In the genomic region with DNA sequence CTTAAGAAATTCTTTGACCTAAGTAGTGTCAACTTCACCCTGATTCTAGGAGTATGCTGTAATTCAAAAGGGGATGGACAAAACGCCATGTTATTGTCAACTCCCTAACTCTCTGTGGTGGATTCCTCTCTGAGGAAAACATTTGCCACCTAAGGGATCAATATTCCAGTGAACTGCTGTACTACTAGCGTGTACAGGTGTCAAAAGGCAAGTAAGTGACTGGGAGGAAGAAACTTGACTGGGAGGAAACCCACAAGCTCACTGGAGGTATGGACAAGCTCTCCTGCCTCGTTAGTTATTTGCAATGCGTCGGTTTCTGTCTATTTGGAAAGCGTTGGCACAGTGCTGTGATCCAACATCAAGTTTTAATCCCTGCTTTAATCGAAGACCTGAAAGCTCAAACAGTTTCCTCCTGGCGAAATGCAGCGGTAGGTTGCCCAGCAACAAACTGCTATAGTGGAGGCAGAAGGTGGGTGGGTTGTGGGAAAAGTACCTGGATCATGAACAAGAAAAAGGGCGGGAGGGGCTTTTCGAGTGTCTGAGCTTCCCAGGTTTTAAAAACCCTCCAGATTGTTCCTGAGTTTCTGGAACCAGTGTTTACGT, we compare ENCODE assay signal across 8 mouse cellular contexts. TPM values are rescaled to one million over a fixed set of nuclear protein-coding genes. Genes with fewer than 3 reads are reported as not detected.
DNase-seq lines count a peak whose midpoint lies in the region; ATAC-seq lines count a peak whose summit lies in the region.

Gene Dpagt1, plus strand, starts transcription at position 252 of the 603 bp plus-strand sequence.

- 0 out of 2 replicates have a peak, but pooled peaks have one; percentile 25 for ATAC-seq in kidney, embryonic 16.5 days (ENCODE audit: low FRiP score, low TSS enrichment)
- no peak for ATAC-seq in megakaryocyte-erythroid progenitor cell, adult 5-6 weeks (replicated peaks; ENCODE audit: low FRiP score, low TSS enrichment, poor library complexity, severe bottlenecking)

- no peaks in the 10 kb centered on the region for H3K27me3 ChIP-seq in kidney, embryonic 16.5 days (ENCODE audit: insufficient read depth, low read length)

- H3K9me3 ChIP-seq in kidney, embryonic 16.5 days (ENCODE audit: low read length) = no peaks in the 10 kb centered on the region

- peaks cover 20% of the 10 kb centered on the region for H3K36me3 ChIP-seq in kidney, embryonic 16.5 days (ENCODE audit: insufficient read depth, low read length)

- DNase-seq in kidney, adult 18-20 months = no peak
- no peak for DNase-seq in adrenal gland, postnatal 4 days (ENCODE audit: low spot score in 2 of 2)
- DNase-seq in gonadal fat pad, adult 2 months (ENCODE audit: low read depth) = peak; percentile 74
- DNase-seq in layer of hippocampus, adult 8-10 months (ENCODE audit: low spot score in 2 of 2) = no peak
- DNase-seq in embryo, embryonic 9.5 days (ENCODE audit: extremely low spot score) = no peak
- DNase-seq in ovary, adult 18-20 months (ENCODE audit: low spot score) = no peak

- H3K9ac ChIP-seq in kidney, embryonic 16.5 days (replicated peaks; ENCODE audit: low read length) = peak within 1 kb of the TSS; percentile 94

- H3K4me3 ChIP-seq in kidney, embryonic 16.5 days (ENCODE audit: low read length) = peak within 1 kb of the TSS; percentile 73

- peaks cover 14% of the 10 kb centered on the region for H3K4me1 ChIP-seq in kidney, embryonic 16.5 days (ENCODE audit: insufficient read depth, low read length)

- WGBS in kidney, embryonic 16.5 days = 1% methylated on average over 12 of the region's 12 CpGs

- H3K4me2 ChIP-seq in kidney, embryonic 16.5 days (replicated peaks; ENCODE audit: low read depth, low read length) = peak within 1 kb of the TSS; percentile 90

- peak within 1 kb of the TSS; percentile 97 for H3K27ac ChIP-seq in kidney, embryonic 16.5 days (ENCODE audit: low read length)

RNA-seq across cellular contexts. Expression of gene Dpagt1, which starts in this region (rescaled TPM):
- 45.4 and 53.9 TPM in 2 replicates for polyA plus RNA-seq in kidney, embryonic 16.5 days (2015; fragmentation: Nextera tagmentation; extraction: Ambion mirVana)
- total RNA-seq in adrenal gland, postnatal 4 days (2021) = 10 to 100 TPM; 32.3 to 36.2 TPM
- 54.1 and 58.4 TPM in 2 replicates for polyA plus RNA-seq in gonadal fat pad, adult 2 months (2012; rRNA removed)
- 10 to 100 TPM; 15.1 to 19.7 (median 16.1) TPM for total RNA-seq in layer of hippocampus, adult 8-10 months (2022)
- total RNA-seq in megakaryocyte-erythroid progenitor cell, adult 5-6 weeks (2014; fragmentation: Nextera tagmentation) = 31.0 and 35.5 TPM in 2 replicates
- total RNA-seq in megakaryocyte-erythroid progenitor cell, adult 5-6 weeks (2017) = 7.9 and 10.1 TPM in 2 replicates
